Mouse (Mus musculus) MEL (cell line): ENCODE measurements around the gene Eif4e3.

Experiments
- HCFC1 ChIP-seq: IDR thresholded peaks from 2 replicates; pipeline ENCODE4 v1.6.1; 2012; ENCODE audit warnings: low read depth, mild to moderate bottlenecking, inconsistent platforms, low read length, improper control_type of control experiment, moderate library complexity
- MAFK ChIP-seq: IDR thresholded peaks from 2 replicates; pipeline ENCODE4 v1.6.1; 2011; ENCODE audit warnings: low read depth, mild to moderate bottlenecking, low read length, improper control_type of control experiment, borderline replicate concordance

DNA sequence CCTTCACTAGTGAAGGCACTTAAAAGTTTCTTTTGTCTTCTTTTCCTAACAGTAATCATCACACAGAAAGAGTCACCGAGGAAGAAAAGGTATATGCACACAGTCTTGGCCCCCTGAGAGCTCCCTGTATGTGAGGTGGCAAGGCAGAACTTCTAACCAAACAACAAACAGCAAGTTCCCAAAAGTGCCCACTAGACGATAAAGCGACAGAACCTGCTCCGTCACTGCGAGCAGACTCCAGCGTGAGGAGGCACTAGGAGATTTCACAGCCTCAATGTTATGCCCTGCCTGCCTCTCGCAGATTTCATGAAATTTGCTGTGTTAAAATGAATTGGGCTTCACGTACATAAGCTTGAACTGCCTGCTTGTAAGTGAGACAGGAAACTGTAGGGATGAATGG lies 46.6 kb downstream of the Eif4e3 start:
- TF ChIP-seq HCFC1 (no peak), MAFK (no peak)
